Mouse (Mus musculus): ENCODE measurements around the gene Washc2.

DNA sequence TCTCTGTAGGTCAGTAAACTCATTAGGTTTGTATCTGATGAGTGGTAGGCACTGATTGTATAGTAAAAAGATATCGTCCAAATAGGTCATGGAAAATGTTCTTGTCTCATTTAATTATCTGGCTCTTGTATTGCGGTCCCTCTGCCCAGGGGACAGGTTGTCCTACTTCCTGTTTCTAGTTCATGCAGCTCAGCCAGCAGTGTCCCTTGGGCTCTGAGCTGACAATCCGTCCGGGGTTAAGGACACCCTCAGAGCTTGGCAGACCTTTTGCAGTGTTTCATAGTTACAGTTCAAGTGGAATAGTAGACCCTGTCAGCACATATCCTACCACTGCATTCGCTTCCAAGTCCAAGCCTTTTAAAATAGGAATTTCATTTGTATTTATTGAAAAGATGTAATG lies 27.5 kb downstream of the Washc2 start:
- no peak for TF ChIP-seq POLR2A (IDR thresholded peaks at IDR 0.05; ENCODE audit: extremely low read depth, insufficient read depth, low read length)
- no peak for TF ChIP-seq CTCF (IDR thresholded peaks at IDR 0.05; ENCODE audit: extremely low read depth, insufficient read depth, low read length)
